Mouse (Mus musculus): ENCODE data around the gene Ssr3. TPM values are rescaled to one million over a fixed set of nuclear protein-coding genes. Genes with fewer than 3 reads are reported as not detected.

The Ssr3 gene
- 312 and 339 TPM in 2 replicates for polyA plus RNA-seq (2014; fragmentation: Nextera tagmentation; extraction: Ambion mirVana)

DNA sequence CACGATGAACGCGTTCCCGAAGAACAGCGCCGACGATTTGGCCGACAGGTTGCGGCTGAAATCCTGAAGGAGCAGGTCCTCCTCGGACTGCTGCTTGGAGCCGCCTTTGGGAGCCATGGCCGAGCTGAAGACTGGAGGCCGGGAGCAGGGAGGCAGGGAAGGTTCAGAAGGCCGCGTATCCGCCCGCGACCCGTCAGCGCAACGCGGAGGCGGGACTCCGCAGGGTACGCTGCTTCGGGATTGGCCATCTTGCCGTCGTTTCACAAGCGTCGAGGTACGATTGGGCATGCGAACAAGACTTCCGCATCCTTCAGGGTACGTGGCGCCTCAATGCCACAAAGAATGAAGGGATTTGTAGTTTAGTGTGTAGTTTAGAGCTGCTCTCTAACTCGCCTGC lies at the start of gene Ssr3:
TSS of gene Ssr3 (minus strand) at position 203 of the 397 bp plus-strand sequence.
- ATAC-seq (ENCODE audit: insufficient read depth) = peak; percentile 99
- Histone ChIP-seq H3K4me3 (ENCODE audit: low read depth, low read length) (peak within 1 kb of the TSS; percentile 88), H3K4me1 (ENCODE audit: insufficient read depth) (no peaks in the 10 kb centered on the region), H3K27ac (ENCODE audit: low read depth) (peak within 1 kb of the TSS; percentile 91), H3K4me2 (peak within 1 kb of the TSS; percentile 76), H3K9me3 (ENCODE audit: low read depth, low read length) (no peaks in the 10 kb centered on the region), H3K9ac (peak within 1 kb of the TSS; percentile 92), H3K27me3 (ENCODE audit: insufficient read depth, low read length) (no peaks in the 10 kb centered on the region), H3K36me3 (ENCODE audit: insufficient read depth) (peaks cover 27% of the 10 kb centered on the region)
- no peak; the same call in 1 of the 2 replicates for TF ChIP-seq CTCF (IDR thresholded peaks at IDR 0.05; ENCODE audit: low read depth)
- WGBS = under 1% methylated on average over 36 of the region's 36 CpGs
- peak; percentile 99 for DNase-seq

DNA sequence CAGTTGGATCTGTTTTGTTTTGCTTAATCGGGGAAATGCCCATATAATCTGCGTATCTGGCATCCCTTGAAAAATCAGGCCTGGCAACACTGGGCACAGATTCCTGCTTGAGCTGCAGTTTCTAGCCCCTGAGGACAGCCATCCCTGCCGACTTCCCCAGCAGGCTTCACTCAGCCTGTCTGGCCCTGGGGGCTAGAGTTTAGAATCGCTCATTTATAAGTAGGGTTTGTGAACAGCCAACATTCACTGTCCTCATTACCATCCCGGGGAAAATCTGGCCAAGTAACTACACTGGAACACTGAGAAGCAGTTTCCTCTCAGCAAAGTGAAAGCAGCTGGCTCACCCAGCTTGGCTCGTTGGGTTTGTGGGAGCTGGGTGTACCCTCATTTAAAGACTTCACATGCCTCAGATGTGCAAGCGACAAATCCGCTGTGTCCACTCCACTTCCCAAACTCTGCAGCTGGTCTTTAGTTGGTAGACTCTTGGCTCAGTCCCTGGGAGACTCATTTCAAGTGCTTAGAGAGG lies 49.2 kb upstream of the Ssr3 start:
- Histone ChIP-seq H3K4me2 (no peak overlapping the region), H3K27ac (ENCODE audit: low read depth) (0 out of 2 replicates have a peak overlapping the region, but pooled peaks have one; percentile 12), H3K27me3 (ENCODE audit: insufficient read depth, low read length) (no peaks in the 10 kb centered on the region), H3K4me3 (ENCODE audit: low read depth, low read length) (no peak overlapping the region), H3K9ac (no peak overlapping the region), H3K9me3 (ENCODE audit: low read depth, low read length) (no peaks in the 10 kb centered on the region), H3K36me3 (ENCODE audit: insufficient read depth) (no peaks in the 10 kb centered on the region), H3K4me1 (ENCODE audit: insufficient read depth) (no peaks in the 10 kb centered on the region)
- no peak for TF ChIP-seq CTCF (IDR thresholded peaks at IDR 0.05; ENCODE audit: low read depth)
- DNase-seq = peak; percentile 48
- peak; percentile 29; the same call in 1 of the 2 replicates for ATAC-seq (ENCODE audit: insufficient read depth)
- WGBS = 51% methylated on average over 8 of the region's 8 CpGs

DNA sequence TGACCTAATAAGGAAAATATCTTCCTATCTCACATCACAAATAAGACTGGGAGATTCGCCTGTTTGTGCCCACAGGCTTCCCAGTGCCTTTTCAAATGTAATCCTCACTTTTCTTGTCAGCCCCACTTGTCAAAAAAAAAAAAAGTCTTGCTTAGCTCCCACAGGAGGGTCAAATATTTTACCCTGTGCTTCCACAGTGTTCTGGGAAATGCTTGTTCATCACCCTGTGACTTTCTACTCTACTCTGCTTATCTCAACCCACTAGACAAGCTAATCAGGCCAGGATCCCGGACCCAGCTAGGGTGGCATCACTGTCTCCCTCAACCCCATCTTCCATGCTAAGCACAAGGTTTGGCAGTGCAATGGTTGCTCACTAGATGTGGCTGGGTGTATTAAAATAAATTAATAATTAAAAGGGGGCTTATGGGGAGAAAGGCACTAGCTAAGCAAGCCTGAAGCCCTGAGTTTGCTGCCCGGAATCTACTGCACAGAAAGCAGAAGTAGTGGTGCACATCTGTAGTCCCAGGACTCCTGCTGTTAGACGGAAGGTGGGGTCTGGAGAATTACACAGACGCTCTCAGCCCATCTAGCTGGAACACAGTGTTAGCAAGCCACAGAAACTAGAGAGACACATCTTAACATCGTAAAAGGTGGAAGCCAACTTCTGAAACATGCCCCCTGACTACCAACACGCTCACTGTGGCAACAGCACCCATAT lies 46.2 kb upstream of the Ssr3 start:
- Histone ChIP-seq H3K4me2 (no peak overlapping the region), H3K4me3 (ENCODE audit: low read depth, low read length) (no peak overlapping the region), H3K9ac (no peak overlapping the region), H3K9me3 (ENCODE audit: low read depth, low read length) (no peaks in the 10 kb centered on the region), H3K27me3 (ENCODE audit: insufficient read depth, low read length) (no peaks in the 10 kb centered on the region), H3K36me3 (ENCODE audit: insufficient read depth) (no peaks in the 10 kb centered on the region), H3K4me1 (ENCODE audit: insufficient read depth) (no peaks in the 10 kb centered on the region), H3K27ac (ENCODE audit: low read depth) (0 out of 2 replicates have a peak overlapping the region, but pooled peaks have one; percentile 37)
- DNase-seq (peak; percentile 34), ATAC-seq (ENCODE audit: insufficient read depth) (peak; percentile 58)
- 64% methylated on average over 7 of the region's 7 CpGs for WGBS
- no peak for TF ChIP-seq CTCF (IDR thresholded peaks at IDR 0.05; ENCODE audit: low read depth)

DNA sequence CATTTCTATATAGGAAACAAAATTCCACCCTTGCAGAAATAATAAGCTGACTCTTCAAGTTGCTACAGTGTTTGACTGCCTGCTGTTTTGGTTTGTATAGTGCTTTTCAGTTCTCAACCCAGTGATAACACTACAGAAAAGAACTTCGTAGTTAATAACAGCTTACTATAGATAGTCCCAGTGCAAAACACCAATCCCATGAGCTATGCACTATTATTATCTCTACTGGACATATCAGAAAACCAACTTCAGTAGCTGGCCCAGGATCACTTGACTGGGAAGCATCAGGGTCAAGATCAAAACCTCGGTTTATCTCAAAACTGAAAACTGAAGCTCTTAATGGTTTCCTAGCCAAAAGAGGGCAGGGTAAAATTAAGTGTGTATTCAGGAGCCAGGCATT lies 43.4 kb upstream of the Ssr3 start:
- H3K27me3 ChIP-seq (ENCODE audit: insufficient read depth, low read length) = no peaks in the 10 kb centered on the region
- DNase-seq (no peak), ATAC-seq (ENCODE audit: insufficient read depth) (no peak)
- no peak for TF ChIP-seq CTCF (IDR thresholded peaks at IDR 0.05; ENCODE audit: low read depth)
- no peak overlapping the region for H3K9ac ChIP-seq
- no peaks in the 10 kb centered on the region for H3K9me3 ChIP-seq (ENCODE audit: low read depth, low read length)
- H3K4me1 ChIP-seq (ENCODE audit: insufficient read depth) = no peaks in the 10 kb centered on the region
- H3K4me2 ChIP-seq = no peak overlapping the region
- no peak overlapping the region for H3K27ac ChIP-seq (ENCODE audit: low read depth)
- WGBS = 58% methylated on average over 2 of the region's 2 CpGs
- no peak overlapping the region for H3K4me3 ChIP-seq (ENCODE audit: low read depth, low read length)
- no peaks in the 10 kb centered on the region for H3K36me3 ChIP-seq (ENCODE audit: insufficient read depth)

DNA sequence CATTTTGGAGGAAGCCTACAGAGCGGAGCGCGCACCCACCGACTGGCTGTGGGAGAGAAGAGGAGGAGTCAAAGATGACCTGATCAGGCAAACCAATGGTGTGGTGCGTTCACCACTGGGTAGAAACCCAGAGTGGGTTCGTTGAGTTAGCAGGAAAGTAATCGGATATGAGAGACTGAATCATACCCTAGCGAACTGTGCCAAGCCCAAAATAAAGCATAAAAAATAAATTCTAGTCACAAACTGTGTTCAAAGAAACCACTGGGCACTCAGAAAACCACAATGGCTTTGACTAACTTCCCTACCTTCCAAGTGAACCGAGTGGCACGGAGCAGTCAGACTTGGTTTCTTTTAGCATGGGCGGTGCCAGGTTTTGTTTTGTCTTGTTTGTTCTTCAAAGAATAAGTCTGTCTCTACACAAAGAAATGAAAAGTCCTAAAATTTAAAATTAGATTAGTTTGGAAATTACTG lies 42.7 kb upstream of the Ssr3 start:
- no peak for DNase-seq
- H3K9ac ChIP-seq = no peak overlapping the region
- no peak for TF ChIP-seq CTCF (IDR thresholded peaks at IDR 0.05; ENCODE audit: low read depth)
- WGBS = 88% methylated on average over 11 of the region's 11 CpGs
- no peaks in the 10 kb centered on the region for H3K9me3 ChIP-seq (ENCODE audit: low read depth, low read length)
- H3K4me2 ChIP-seq = no peak overlapping the region
- H3K4me3 ChIP-seq (ENCODE audit: low read depth, low read length) = no peak overlapping the region
- ATAC-seq (ENCODE audit: insufficient read depth) = no peak
- no peaks in the 10 kb centered on the region for H3K27me3 ChIP-seq (ENCODE audit: insufficient read depth, low read length)
- no peak overlapping the region for H3K27ac ChIP-seq (ENCODE audit: low read depth)
- no peaks in the 10 kb centered on the region for H3K4me1 ChIP-seq (ENCODE audit: insufficient read depth)
- H3K36me3 ChIP-seq (ENCODE audit: insufficient read depth) = no peaks in the 10 kb centered on the region

DNA sequence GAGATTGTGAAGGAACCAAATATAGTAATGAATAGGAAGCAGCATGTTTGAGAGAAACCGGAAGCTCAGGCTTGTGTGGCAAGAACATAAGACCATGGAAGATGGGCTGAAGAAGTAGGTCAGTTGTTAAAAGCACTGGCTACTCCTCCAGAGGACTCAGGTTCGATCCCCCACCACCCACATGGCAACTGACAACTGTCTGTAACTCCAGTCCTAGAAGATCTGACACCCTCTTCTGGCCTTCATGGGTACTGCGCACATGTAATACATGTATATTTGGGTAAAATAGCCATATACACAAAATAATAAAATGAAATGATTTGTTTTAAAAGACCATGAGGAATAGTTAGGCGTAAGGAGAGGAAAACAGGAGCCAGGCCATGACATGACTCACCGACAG lies 39.8 kb upstream of the Ssr3 start:
- Histone ChIP-seq H3K4me3 (ENCODE audit: low read depth, low read length) (no peak overlapping the region), H3K27ac (ENCODE audit: low read depth) (no peak overlapping the region), H3K9me3 (ENCODE audit: low read depth, low read length) (no peaks in the 10 kb centered on the region), H3K27me3 (ENCODE audit: insufficient read depth, low read length) (no peaks in the 10 kb centered on the region), H3K36me3 (ENCODE audit: insufficient read depth) (no peaks in the 10 kb centered on the region), H3K4me2 (no peak overlapping the region), H3K9ac (no peak overlapping the region), H3K4me1 (ENCODE audit: insufficient read depth) (no peaks in the 10 kb centered on the region)
- DNase-seq = no peak
- 89% methylated on average over 5 of the region's 5 CpGs for WGBS
- no peak for TF ChIP-seq CTCF (IDR thresholded peaks at IDR 0.05; ENCODE audit: low read depth)
- no peak for ATAC-seq (ENCODE audit: insufficient read depth)

DNA sequence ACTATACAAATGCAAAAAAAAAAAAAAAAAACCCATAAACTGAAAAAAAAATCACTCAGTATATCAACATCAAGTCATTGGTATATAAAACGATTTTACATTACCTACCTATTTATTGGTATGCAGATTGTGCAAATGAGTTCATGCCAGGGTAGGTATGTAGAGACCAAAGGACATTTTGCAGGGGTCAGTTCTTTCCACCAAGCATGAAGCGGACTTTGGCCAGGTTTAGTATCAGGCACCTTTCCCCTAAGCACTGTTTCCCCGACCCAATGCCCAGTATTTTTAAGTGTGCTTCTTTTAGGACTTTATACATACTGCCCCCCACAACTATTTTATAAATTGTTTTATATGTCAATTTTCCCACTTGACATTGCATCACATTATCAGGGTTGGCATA lies 27.3 kb upstream of the Ssr3 start:
- no peaks in the 10 kb centered on the region for H3K9me3 ChIP-seq (ENCODE audit: low read depth, low read length)
- no peaks in the 10 kb centered on the region for H3K27me3 ChIP-seq (ENCODE audit: insufficient read depth, low read length)
- no peak overlapping the region for H3K4me3 ChIP-seq (ENCODE audit: low read depth, low read length)
- 81% methylated on average over 3 of the region's 3 CpGs for WGBS
- no peaks in the 10 kb centered on the region for H3K36me3 ChIP-seq (ENCODE audit: insufficient read depth)
- no peaks in the 10 kb centered on the region for H3K4me1 ChIP-seq (ENCODE audit: insufficient read depth)
- DNase-seq = no peak
- H3K4me2 ChIP-seq = no peak overlapping the region
- no peak overlapping the region for H3K27ac ChIP-seq (ENCODE audit: low read depth)
- TF ChIP-seq CTCF (IDR thresholded peaks at IDR 0.05; ENCODE audit: low read depth) = no peak
- H3K9ac ChIP-seq = no peak overlapping the region
- ATAC-seq (ENCODE audit: insufficient read depth) = no peak

All from lung, embryonic 14.5 days (tissue).